ENCODE assay signal across 11 mouse cellular contexts in genomic region chr17:27012909-27013308, GRCm38 (mm10). TPM values are rescaled to one million over a fixed set of nuclear protein-coding genes. Genes with fewer than 3 reads are reported as not detected.
DNase-seq lines count a peak whose midpoint lies in the region; ATAC-seq and TF ChIP-seq lines count a peak whose summit lies in the region.
"Had no signal": no experiment of that assay in that cellular context is flagged by ENCODE, and none has a peak within 500 bp of the region (broad histone marks: within the 10 kb centered on the region; RNA-seq: fewer than 3 reads in every experiment).

No protein-coding gene starts in this region.

- ATAC-seq in frontal cortex, adult (ENCODE audit: low TSS enrichment): peak; percentile 76
- no peak for ATAC-seq in megakaryocyte, adult 5-6 weeks (ENCODE audit: poor library complexity, severe bottlenecking)
- ATAC-seq: midbrain, embryonic 16.5 days had no signal

- 19% methylated on average over 6 of the region's 6 CpGs for WGBS in olfactory bulb, adult 2 months

- no peak for DNase-seq in frontal cortex, postnatal 14 days (ENCODE audit: low spot score in 2 of 2)
- peak; percentile 42 for DNase-seq in right cerebral cortex, postnatal 25 days
- no peak for DNase-seq in right cerebral cortex, postnatal 10 days (ENCODE audit: low spot score in 2 of 2)
- peak; percentile 59 to 60 for DNase-seq in left cerebral cortex, postnatal 36 days (ENCODE audit: low spot score in 2 of 2)
- no peak for DNase-seq in heart, adult 8-10 months (ENCODE audit: low spot score)
- DNase-seq: adrenal gland, adult 2 months; cerebellum, adult 9-11 months had no signal

- no peak for TF ChIP-seq POLR2A in olfactory bulb, adult 2 months (IDR thresholded peaks at IDR 0.05; ENCODE audit: insufficient read depth, low read depth, low read length)

- no peak for TF ChIP-seq CTCF in olfactory bulb, adult 2 months (IDR thresholded peaks at IDR 0.05; ENCODE audit: insufficient read depth, low read depth, low read length)

- peak overlapping the region; percentile 9; the same call in 1 of the 2 replicates for H3K4me3 ChIP-seq in olfactory bulb, adult 2 months (ENCODE audit: insufficient read depth, low read depth, low read length)

- H3K4me1 ChIP-seq in olfactory bulb, adult 2 months (ENCODE audit: control insufficient read depth, insufficient read depth, low read length): peaks cover 33% of the 10 kb centered on the region

- intact Hi-C loops in left cerebral cortex, postnatal 36 days (cut with DNase I): no loop called here

- peak overlapping the region; percentile 98 for H3K27ac ChIP-seq in olfactory bulb, adult 2 months (ENCODE audit: insufficient read depth, low read depth, low read length)

RNA-seq across cellular contexts. Expression of gene Bak1, which starts 15.9 kb away (rescaled TPM):
- 10 to 100 TPM; 13.9 to 16.5 TPM for total RNA-seq in left cerebral cortex, postnatal 36 days (2021)
- polyA plus RNA-seq in olfactory bulb, adult 2 months (2012; ENCODE audit: insufficient read depth, insufficient read length, low replicate concordance, missing spikeins): not detected in 2 replicates
- 10 to 100 TPM; 11.0 to 15.9 (median 13.7) TPM for total RNA-seq in heart, adult 8-10 months (2022)
- total RNA-seq in megakaryocyte, adult 5-6 weeks (2015): 115 and 120 TPM in 2 replicates
- 70.4 and 71.5 TPM in 2 replicates for total RNA-seq in megakaryocyte, adult 5-6 weeks (2017)

RNA-seq across cellular contexts. Expression of gene Zbtb9, which starts 39.9 kb away (rescaled TPM):
- total RNA-seq in left cerebral cortex, postnatal 36 days (2021): 10 to 100 TPM; 14.9 to 16.7 TPM
- 109 TPM in 1 of 2 replicates, not detected in the other for polyA plus RNA-seq in olfactory bulb, adult 2 months (2012; ENCODE audit: insufficient read depth, insufficient read length, low replicate concordance, missing spikeins)
- total RNA-seq in heart, adult 8-10 months (2022): 1 to 10 TPM in 3 of 4 experiments, not detected in 1; 1.5 to 3.4 (median 2.2) TPM
- 4.5 and 4.7 TPM in 2 replicates for total RNA-seq in megakaryocyte, adult 5-6 weeks (2015)
- 13.3 and 14.4 TPM in 2 replicates for total RNA-seq in megakaryocyte, adult 5-6 weeks (2017)

RNA-seq across cellular contexts. Expression of gene Itpr3, which starts 44.2 kb away (rescaled TPM):
- total RNA-seq in left cerebral cortex, postnatal 36 days (2021): 1 to 10 TPM; 2.0 to 3.4 TPM
- polyA plus RNA-seq in olfactory bulb, adult 2 months (2012; ENCODE audit: insufficient read depth, insufficient read length, low replicate concordance, missing spikeins): not detected in 2 replicates
- 1 to 10 TPM; 5.0 to 8.7 (median 6.8) TPM for total RNA-seq in heart, adult 8-10 months (2022)
- 5.9 and 6.2 TPM in 2 replicates for total RNA-seq in megakaryocyte, adult 5-6 weeks (2015)
- 10.9 and 12.2 TPM in 2 replicates for total RNA-seq in megakaryocyte, adult 5-6 weeks (2017)

Comparison
In these comparisons a context has a peak if more than half of its experiments do, and no peak if none do; other contexts are left out.
1. DNase-seq: peak in right cerebral cortex, postnatal 25 days (single experiment) and left cerebral cortex, postnatal 36 days (2 of 2); none in frontal cortex, postnatal 14 days (0 of 2), right cerebral cortex, postnatal 10 days (0 of 2) and heart, adult 8-10 months (single experiment).
2. RNA of gene Bak1, which starts 15.9 kb away (total RNA-seq): 70.4 to 120 TPM in megakaryocyte, adult 5-6 weeks; 13.9 to 16.5 TPM in left cerebral cortex, postnatal 36 days and 11.0 to 15.9 TPM in heart, adult 8-10 months; every median in the first group is over 4 times any median in the second.